Mouse (Mus musculus) skeletal muscle tissue, postnatal 0 days (tissue): ENCODE results near the gene Fbxw27. TPM values are rescaled to one million over a fixed set of nuclear protein-coding genes. Genes with fewer than 3 reads are reported as not detected.

Source experiments
- polyA plus RNA-seq: library from polyadenylated mRNA; unstranded; fragments of >200 nt; fragmentation: Nextera tagmentation; extraction: Ambion mirVana; gene quantifications from 2 replicates; pipeline ENCODE4 v1.2.1, GENCODE M21; 2015

The Fbxw27 gene
- polyA plus RNA-seq, result not detected in 2 replicates

GRCm38 (mm10) chr9:109790570-109790969 lies at the start of gene Fbxw27:
Gene Fbxw27, minus strand, starts transcription at chr9:109790670.

GRCm38 (mm10) chr9:109832391-109833087 lies 42.1 kb upstream of the Fbxw27 start, which contains the start of gene Nme6:
Gene Nme6, plus strand, starts transcription at chr9:109832749.

GRCm38 (mm10) chr9:109811980-109812379 lies 21.5 kb upstream of the Fbxw27 start, which contains the start of gene Spink8:
Gene Spink8, plus strand, starts transcription at chr9:109812280.

GRCm38 (mm10) chr9:109745989-109746388 lies 44.5 kb downstream of the Fbxw27 start, which contains the start of gene Fbxw26:
Gene Fbxw26, minus strand, starts transcription at chr9:109746089.

Other genes starting within 250 kb of the Fbxw27 start
- not detected in 2 replicates for gene Fbxw15, start 222.4 kb downstream of the Fbxw27 start, polyA plus RNA-seq
- not detected in 2 replicates for gene Fbxw24, start 164.6 kb downstream of the Fbxw27 start, polyA plus RNA-seq
- not detected in 2 replicates for gene Fbxw25, start 126.0 kb downstream of the Fbxw27 start, polyA plus RNA-seq
- not detected in 2 replicates for gene Fbxw18, start 88.0 kb downstream of the Fbxw27 start, polyA plus RNA-seq
- not detected in 2 replicates for gene Fbxw26, start 44.6 kb downstream of the Fbxw27 start, polyA plus RNA-seq
- 0.40 TPM in 1 of 2 replicates, not detected in the other for gene Spink8, start 21.6 kb upstream of the Fbxw27 start, polyA plus RNA-seq
- gene Nme6, start 42.1 kb upstream of the Fbxw27 start, polyA plus RNA-seq, result 44.2 and 44.5 TPM in 2 replicates
- gene Camp, start 58.9 kb upstream of the Fbxw27 start, polyA plus RNA-seq, result 0.33 and 9.3 TPM in 2 replicates
- gene Cdc25a, start 84.9 kb upstream of the Fbxw27 start, polyA plus RNA-seq, result 7.0 and 8.7 TPM in 2 replicates
- gene Map4, start 140.8 kb upstream of the Fbxw27 start, polyA plus RNA-seq, result 113 and 125 TPM in 2 replicates